Mouse (Mus musculus) heart, postnatal 36 days (tissue): Measurements from ENCODE around the gene Vmn2r54. TPM values are rescaled to one million over a fixed set of nuclear protein-coding genes. Genes with fewer than 3 reads are reported as not detected.
"Not testable (repeated sequence)": the region's sequence is repeated elsewhere in the genome, so short reads cannot be mapped to it uniquely, and the experiment has no call there.

ENCODE experiments used
- DNase-seq, 2 experiments: peaks; one replicate each; pipeline ENCODE4 v3.0.0; 2021 to 2022
- intact Hi-C: fragments of 180-260 bp; cut with DNase I; formaldehyde crosslinking; loops from one replicate; pipeline ENCODE4 v1.15.1; 2025
- total RNA-seq, 2 experiments: library from RNA; stranded (reverse); gene quantifications; 2 replicates each; pipeline ENCODE4 v1.2.3; 2021

The Vmn2r54 gene
- total RNA-seq: not detected

GRCm38 (mm10) chr7:12640219-12640618 lies at the start of gene Vmn2r54:
Gene Vmn2r54, minus strand, starts transcription at chr7:12640319.
- intact Hi-C loops, DNase-seq: not testable (repeated sequence)

GRCm38 (mm10) chr7:12684903-12685302 lies 44.8 kb upstream of the Vmn2r54 start, which contains the start of gene Vmn2r55:
Gene Vmn2r55, minus strand, starts transcription at chr7:12685003.
- intact Hi-C loops, DNase-seq: not testable (repeated sequence)

- DNase-seq: no peak
- intact Hi-C loops: no loop called here
These were observed 31.4 kb downstream of the Vmn2r54 start, which contains the start of gene Vmn2r53 for GRCm38 (mm10) chr7:12608688-12609087. Gene Vmn2r53, minus strand, starts transcription at chr7:12608788.

Other genes starting within 250 kb of the Vmn2r54 start
- 1 to 10 TPM; 2.5 TPM for gene Zfp551, start 217.6 kb downstream of the Vmn2r54 start, total RNA-seq
- gene Zfp606, start 162.0 kb downstream of the Vmn2r54 start, total RNA-seq: 10 to 100 TPM; 10.1 to 10.5 TPM
- not detected for gene 2900092C05Rik, start 127.8 kb downstream of the Vmn2r54 start, total RNA-seq
- not detected for gene Vmn2r53, start 31.5 kb downstream of the Vmn2r54 start, total RNA-seq
- gene Vmn2r55, start 44.7 kb upstream of the Vmn2r54 start, total RNA-seq: not detected
- not detected for gene Vmn2r56, start 94.7 kb upstream of the Vmn2r54 start, total RNA-seq
- 1 to 10 TPM in 1 of 2 experiments, under 1 TPM in 1; 0.80 to 1.3 TPM for gene Zscan18, start 163.3 kb upstream of the Vmn2r54 start, total RNA-seq
- gene Zfp329, start 178.5 kb upstream of the Vmn2r54 start, total RNA-seq: 1 to 10 TPM; 4.6 to 5.1 TPM
- gene Zfp110, start 194.4 kb upstream of the Vmn2r54 start, total RNA-seq: 10 to 100 TPM; 15.4 to 21.5 TPM
- 1 to 10 TPM; 3.0 to 3.6 TPM for gene Zfp128, start 240.9 kb upstream of the Vmn2r54 start, total RNA-seq